Comparison of ENCODE assay signal across 7 mouse cellular contexts in the genomic region with DNA sequence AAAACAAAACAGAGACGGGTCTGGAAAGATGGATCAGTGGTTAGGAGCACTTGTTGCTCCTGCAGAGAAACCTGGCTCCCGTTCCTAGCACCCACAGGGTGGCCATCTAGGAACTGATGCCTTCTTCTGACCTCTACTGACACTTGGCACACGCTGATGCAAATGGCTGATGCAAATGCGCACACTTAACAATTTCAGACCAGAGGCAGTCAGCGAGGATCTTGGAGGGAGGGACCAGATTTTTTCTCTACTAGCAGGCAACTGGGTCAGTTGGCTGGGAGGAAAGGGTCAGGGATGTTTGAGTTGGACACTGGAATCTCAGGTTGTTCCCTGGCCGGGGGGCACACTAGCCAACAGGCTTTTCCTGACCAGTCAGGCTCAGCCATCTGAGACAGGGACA. TPM values are rescaled to one million over a fixed set of nuclear protein-coding genes. Genes with fewer than 3 reads are reported as not detected.
A peak's percentile ranks its signal among the peaks of the same experiment; 100 is the strongest.
DNase-seq lines count a peak whose midpoint lies in the region; ATAC-seq and TF ChIP-seq lines count a peak whose summit lies in the region.

TSS of gene Chchd10 (plus strand) at position 240 of the 400 bp plus-strand sequence.

- peaks cover 0 to 2% of the 10 kb centered on the region in 2 experiments for H3K36me3 ChIP-seq in CH12.LX (replicated peaks in 1 of 2; ENCODE audit: control insufficient read depth in 1 of 2, insufficient read depth in 1 of 2, low read length in 1 of 2)
- peaks cover 6% of the 10 kb centered on the region for H3K36me3 ChIP-seq in limb, embryonic 12.5 days
- no peaks in the 10 kb centered on the region for H3K36me3 ChIP-seq in stomach, embryonic 16.5 days (ENCODE audit: control insufficient read depth, insufficient read depth, low read length)

- H3K4me1 ChIP-seq in CH12.LX (ENCODE audit: control insufficient read depth in 1 of 2, insufficient read depth in 2 of 2) = peaks cover 7 to 29% of the 10 kb centered on the region in 2 experiments
- peaks cover 47% of the 10 kb centered on the region for H3K4me1 ChIP-seq in limb, embryonic 12.5 days (replicated peaks)
- peaks cover 28% of the 10 kb centered on the region for H3K4me1 ChIP-seq in stomach, embryonic 16.5 days (ENCODE audit: control insufficient read depth, insufficient read depth, low read length)

- H3K27me3 ChIP-seq in CH12.LX (replicated peaks) = peaks cover 44% of the 10 kb centered on the region
- peaks cover 49% of the 10 kb centered on the region for H3K27me3 ChIP-seq in limb, embryonic 12.5 days
- peaks cover 2% of the 10 kb centered on the region; the same call in 1 of the 2 replicates for H3K27me3 ChIP-seq in stomach, embryonic 16.5 days (ENCODE audit: control insufficient read depth, insufficient read depth, low read length)

- intact Hi-C loops in heart, postnatal 14 days (cut with DNase I) = no loop called here

- dilution Hi-C loops in CH12.LX (cut with MboI; ENCODE audit: extremely low pct_ligation_motif_present, extremely low pct_unique_long_range_greater_than_20kb, low sequenced_read_pairs) = no loop called here

- TF ChIP-seq POLR2A in CH12.LX (IDR thresholded peaks at IDR 0.05; ENCODE audit: low read depth, low read length) = no peak

- peak within 1 kb of the TSS in 1 of 3 experiments; percentile 41 for H3K4me3 ChIP-seq in CH12.LX (replicated peaks in 1 of 3; ENCODE audit: low read depth in 2 of 3, low read length in 2 of 3, poor library complexity in 1 of 3)
- H3K4me3 ChIP-seq in limb, embryonic 12.5 days (replicated peaks) = peak within 1 kb of the TSS; percentile 70
- peak within 1 kb of the TSS; percentile 68 for H3K4me3 ChIP-seq in stomach, embryonic 16.5 days (replicated peaks; ENCODE audit: low read length)

- H3K79me2 ChIP-seq in CH12.LX (replicated peaks; ENCODE audit: control insufficient read depth, extremely low read depth, insufficient read depth, poor library complexity, severe bottlenecking) = no peaks in the 10 kb centered on the region

- no peak for TF ChIP-seq CTCF in CH12.LX (conservative IDR thresholded peaks at IDR 0.05 in 1 of 2, IDR thresholded peaks at IDR 0.05 in 1 of 2; ENCODE audit: low read depth in 2 of 2, low read length in 2 of 2)

- H3K27ac ChIP-seq in CH12.LX (ENCODE audit: insufficient read depth, low read depth) = no peak within 1 kb of the TSS
- H3K27ac ChIP-seq in limb, embryonic 12.5 days = peak within 1 kb of the TSS; percentile 79
- no peak within 1 kb of the TSS for H3K27ac ChIP-seq in stomach, embryonic 16.5 days (ENCODE audit: low read length)

- no peak for TF ChIP-seq EP300 in CH12.LX (IDR thresholded peaks at IDR 0.05; ENCODE audit: low read length)

- H3K9me3 ChIP-seq in CH12.LX (replicated peaks; ENCODE audit: low read length) = no peaks in the 10 kb centered on the region
- no peaks in the 10 kb centered on the region for H3K9me3 ChIP-seq in limb, embryonic 12.5 days
- H3K9me3 ChIP-seq in stomach, embryonic 16.5 days (replicated peaks; ENCODE audit: control insufficient read depth, low read length) = no peaks in the 10 kb centered on the region

- in situ Hi-C loops in CH12.LX (cut with MboI; ENCODE audit: low pct_ligation_motif_present, low pct_unique_long_range_greater_than_20kb, low sequenced_read_pairs) = no loop called here

- no peak for ATAC-seq in erythroid progenitor cell, adult 5-6 weeks (replicated peaks; ENCODE audit: low FRiP score, poor library complexity, severe bottlenecking)
- ATAC-seq in limb, embryonic 12.5 days (ENCODE audit: insufficient number of reproducible peaks, insufficient read depth, low FRiP score, low TSS enrichment, low read depth) = no peak
- no peak for ATAC-seq in stomach, embryonic 16.5 days (ENCODE audit: insufficient read depth, low FRiP score)

- DNase-seq in CH12.LX (ENCODE audit: extremely low read depth) (no peak), ES-CJ7 (ENCODE audit: low read depth, low spot score) (peak; percentile 60)
- no peak for DNase-seq in heart, postnatal 14 days
- no peak for DNase-seq in cerebellum, adult 18-20 months

- peak within 1 kb of the TSS; percentile 64 for H3K4me2 ChIP-seq in CH12.LX (ENCODE audit: insufficient read depth, low read depth, poor library complexity, severe bottlenecking)
- peak within 1 kb of the TSS; percentile 91 for H3K4me2 ChIP-seq in limb, embryonic 12.5 days
- peak within 1 kb of the TSS; percentile 99 for H3K4me2 ChIP-seq in stomach, embryonic 16.5 days (ENCODE audit: low read depth, low read length)

- TF ChIP-seq RAD21 in CH12.LX (IDR thresholded peaks at IDR 0.05; ENCODE audit: low read depth, low read length) = no peak

- 28% methylated on average over 6 of the region's 6 CpGs for WGBS in limb, embryonic 12.5 days
- WGBS in stomach, embryonic 16.5 days = 32% methylated on average over 6 of the region's 6 CpGs

- H3K9ac ChIP-seq in CH12.LX (ENCODE audit: insufficient read depth, low read depth) = peak within 1 kb of the TSS; percentile 43
- peak within 1 kb of the TSS; percentile 91 for H3K9ac ChIP-seq in limb, embryonic 12.5 days (replicated peaks)
- peak within 1 kb of the TSS; percentile 90 for H3K9ac ChIP-seq in stomach, embryonic 16.5 days (ENCODE audit: low read length)

TF ChIP-seq in CH12.LX, 34 proteins besides CTCF, POLR2A, EP300 and RAD21:
- no peak for TF ChIP-seq SIN3A (IDR thresholded peaks at IDR 0.05; ENCODE audit: low read length)
- TF ChIP-seq BHLHE40 (IDR thresholded peaks at IDR 0.05; ENCODE audit: low read depth, low read length) = peak; percentile 65

RNA-seq across cellular contexts. Expression of gene Chchd10, which starts in this region (rescaled TPM):
- total RNA-seq in CH12.LX (2012; rRNA removed) (243 and 254 TPM in 2 replicates), CH12.LX (2014; rRNA removed) (119 and 147 TPM in 2 replicates)
- polyA plus RNA-seq in CH12.LX (2012; ENCODE audit: insufficient read length, low read depth) = 412 and 540 TPM in 2 replicates
- 101 and 127 TPM in 2 replicates for total RNA-seq in erythroid progenitor cell, adult 5-6 weeks (2015; ENCODE audit: low replicate concordance)
- 40.2 and 60.3 TPM in 2 replicates for total RNA-seq in erythroid progenitor cell, adult 5-6 weeks (2017; ENCODE audit: low replicate concordance)
- 1,000 to 10,000 TPM; 1,290 to 1,409 TPM for total RNA-seq in heart, postnatal 14 days (2021)
- 5.5 and 8.0 TPM in 2 replicates for polyA plus RNA-seq in limb, embryonic 12.5 days (2016; fragmentation: Nextera tagmentation; extraction: Ambion mirVana)
- 83.6 and 97.1 TPM in 2 replicates for polyA plus RNA-seq in stomach, embryonic 16.5 days (2015; fragmentation: Nextera tagmentation; extraction: Ambion mirVana)

Comparison
In these comparisons a context has a peak if more than half of its experiments do, and no peak if none do; other contexts are left out.
1. RNA of gene Chchd10 (total RNA-seq): 1,290 to 1,409 TPM in heart, postnatal 14 days; 119 to 254 TPM in CH12.LX and 40.2 to 127 TPM in erythroid progenitor cell, adult 5-6 weeks; every median in the first group is over 4 times any median in the second.
2. Peak in every context shown above with its lines, with median percentiles within 50 percentile points of each other: H3K4me2 ChIP-seq and H3K9ac ChIP-seq.